Mouse (Mus musculus) thymus, adult 2 months (tissue): ENCODE measurements around the gene Kirrel3.

Experiments
- CTCF ChIP-seq: fragments of 200-500 bp; IDR thresholded peaks from 2 replicates; pipeline ENCODE4 v1.5.1; 2012; ENCODE audit warnings: mild to moderate bottlenecking, control low read depth, low read length, moderate library complexity, borderline replicate concordance; ENCODE audit not compliant: control insufficient read depth, poor library complexity, insufficient read depth; ENCODE audit errors: extremely low read depth
- POLR2A ChIP-seq: fragments of 200-500 bp; IDR thresholded peaks from 2 replicates; pipeline ENCODE4 v1.6.1; 2012; ENCODE audit warnings: mild to moderate bottlenecking, low read length, control low read depth, moderate library complexity; ENCODE audit not compliant: control insufficient read depth, poor library complexity, insufficient read depth; ENCODE audit errors: extremely low read depth

DNA sequence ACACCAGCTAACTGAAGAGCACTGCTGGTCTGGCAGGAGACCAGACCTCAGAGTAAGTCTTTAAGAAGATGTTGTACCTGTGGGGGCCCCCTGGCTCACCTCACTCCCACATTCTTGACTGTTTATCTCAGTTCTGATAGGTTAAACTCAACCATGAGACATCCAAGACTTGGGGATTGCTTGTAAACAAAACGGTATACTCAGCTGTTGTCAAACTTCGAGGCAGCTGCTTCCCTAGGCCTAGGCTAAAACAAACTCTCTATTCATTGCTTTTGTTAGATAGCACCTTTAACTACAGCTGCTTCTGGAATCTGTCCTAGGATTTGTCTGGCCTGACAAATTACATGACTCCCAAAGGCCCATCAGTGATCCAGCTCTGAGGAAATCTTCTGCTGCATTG is 99.8 kb downstream of the Kirrel3 start:
- TF ChIP-seq POLR2A: no peak
- no peak for TF ChIP-seq CTCF
